Mouse (Mus musculus) stomach, embryonic 15.5 days (tissue): ENCODE results near the gene Xpr1. TPM values are rescaled to one million over a fixed set of nuclear protein-coding genes. Genes with fewer than 3 reads are reported as not detected.

Source experiments
- ATAC-seq: fragments of 200-750 bp; cut with Nextera tagmentation; 2 replicates; pipeline ENCODE4 v1.8.0; 2017; ENCODE audit warnings: low read depth, moderate number of reproducible peaks, moderate TSS enrichment; ENCODE audit not compliant: insufficient read depth, low FRiP score
- H3K27ac ChIP-seq: fragments of 300-500 bp; sonication (generic); 2 replicates; pipeline ENCODE4 v1.5.1; 2015; ENCODE audit warnings: mild to moderate bottlenecking, inconsistent platforms
- H3K27me3 ChIP-seq: fragments of 300-500 bp; sonication (generic); replicated peaks from 2 replicates; pipeline ENCODE4 v1.6.1; 2015; ENCODE audit warnings: inconsistent platforms
- H3K36me3 ChIP-seq: fragments of 300-500 bp; sonication (generic); 2 replicates; pipeline ENCODE4 v1.6.1; 2015; ENCODE audit warnings: inconsistent platforms
- H3K4me1 ChIP-seq: fragments of 300-500 bp; sonication (generic); 2 replicates; pipeline ENCODE4 v1.6.1; 2015; ENCODE audit warnings: inconsistent platforms
- H3K4me2 ChIP-seq: fragments of 300-500 bp; sonication (generic); 2 replicates; pipeline ENCODE4 v1.6.1; 2015; ENCODE audit warnings: mild to moderate bottlenecking, inconsistent platforms
- H3K4me3 ChIP-seq: fragments of 300-500 bp; sonication (generic); replicated peaks from 2 replicates; pipeline ENCODE4 v1.5.1; 2015; ENCODE audit warnings: inconsistent platforms
- H3K9ac ChIP-seq: fragments of 300-500 bp; sonication (generic); 2 replicates; pipeline ENCODE4 v1.6.1; 2015; ENCODE audit warnings: inconsistent platforms
- H3K9me3 ChIP-seq: fragments of 300-500 bp; sonication (generic); 2 replicates; pipeline ENCODE4 v1.6.1; 2016; ENCODE audit warnings: inconsistent platforms
- WGBS: fragments of 180-500 bp; shearing (Covaris S2); methylation state at CpG from one replicate; pipeline ENCODE4 v1.1.7; 2015; 5-methylcytosine and 5-hydroxymethylcytosine counted together
- polyA plus RNA-seq: library from polyadenylated mRNA; unstranded; fragments of >200 nt; fragmentation: Nextera tagmentation; extraction: Ambion mirVana; gene quantifications from 2 replicates; pipeline ENCODE4 v1.2.1, GENCODE M21; 2015

Xpr1 gene
- polyA plus RNA-seq, 1 experiment from 2014 or later, result 8.1 TPM

DNA sequence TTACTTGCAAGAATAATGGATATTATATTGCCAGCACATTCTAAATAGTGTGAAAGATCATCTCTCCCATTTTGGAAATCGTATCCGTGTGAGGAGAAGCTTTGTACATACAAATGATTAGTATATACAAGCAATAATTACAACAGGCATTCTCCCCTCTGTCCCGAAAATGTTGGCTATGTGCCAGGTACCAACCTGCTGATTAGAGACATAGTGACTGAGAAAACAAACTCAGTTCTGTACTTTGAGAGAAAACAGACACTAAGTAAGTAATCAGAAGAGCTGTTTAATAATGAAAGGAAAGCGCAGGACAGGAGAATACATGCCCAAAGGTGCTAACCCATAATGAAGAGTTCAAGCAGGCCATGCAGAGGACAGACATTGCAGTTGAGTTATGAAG is 64.1 kb downstream of the Xpr1 start:
- Histone ChIP-seq H3K27ac (no peak overlapping the region), H3K9me3 (no peaks in the 10 kb centered on the region), H3K4me1 (0 out of 2 replicates have a peak, but pooled peaks cover 4% of the 10 kb centered on the region), H3K4me3 (no peak overlapping the region), H3K4me2 (no peak overlapping the region), H3K36me3 (no peaks in the 10 kb centered on the region), H3K9ac (no peak overlapping the region), H3K27me3 (no peaks in the 10 kb centered on the region)
- WGBS, result 62% methylated on average over 4 of the region's 4 CpGs
- no peak for ATAC-seq

- Histone ChIP-seq H3K9ac (no peak overlapping the region), H3K27me3 (no peaks in the 10 kb centered on the region), H3K9me3 (no peaks in the 10 kb centered on the region), H3K36me3 (no peaks in the 10 kb centered on the region), H3K4me1 (0 out of 2 replicates have a peak, but pooled peaks cover 4% of the 10 kb centered on the region), H3K27ac (no peak overlapping the region), H3K4me3 (no peak overlapping the region), H3K4me2 (no peak overlapping the region)
- peak; percentile 87; the same call in 1 of the 2 replicates for ATAC-seq
- 74% methylated on average over 4 of the region's 4 CpGs for WGBS
These were observed 65.7 kb downstream of the Xpr1 start for GRCm38 (mm10) chr1:155351527-155351926.

DNA sequence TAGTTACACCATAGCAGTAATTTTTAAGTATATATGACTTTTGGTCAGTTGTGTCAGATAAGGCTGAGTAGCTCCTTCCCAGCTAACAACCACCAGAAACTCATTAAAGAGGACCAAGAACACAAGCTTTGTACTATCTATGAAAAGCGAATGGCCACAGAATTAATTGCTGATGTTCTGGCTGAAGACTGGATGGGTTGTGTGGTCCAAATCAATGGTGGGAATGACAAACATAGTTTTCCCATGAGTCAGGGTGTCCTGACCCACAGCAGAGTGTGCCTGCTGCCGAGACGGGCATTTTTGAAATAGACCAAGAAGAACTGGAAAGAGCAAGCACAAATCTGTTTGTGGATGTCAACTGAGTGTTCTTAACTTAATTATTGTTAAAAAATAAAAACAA is 68.7 kb downstream of the Xpr1 start:
- Histone ChIP-seq H3K36me3 (0 out of 2 replicates have a peak, but pooled peaks cover 3% of the 10 kb centered on the region), H3K9me3 (no peaks in the 10 kb centered on the region), H3K27me3 (no peaks in the 10 kb centered on the region), H3K4me2 (no peak overlapping the region), H3K4me3 (no peak overlapping the region), H3K4me1 (0 out of 2 replicates have a peak, but pooled peaks cover 4% of the 10 kb centered on the region), H3K9ac (no peak overlapping the region), H3K27ac (no peak overlapping the region)
- no peak for ATAC-seq
- 84% methylated on average over 3 of the region's 3 CpGs for WGBS

- Histone ChIP-seq H3K27ac (no peak overlapping the region), H3K4me2 (no peak overlapping the region), H3K9me3 (no peaks in the 10 kb centered on the region), H3K27me3 (no peaks in the 10 kb centered on the region), H3K9ac (no peak overlapping the region), H3K4me1 (0 out of 2 replicates have a peak, but pooled peaks cover 4% of the 10 kb centered on the region), H3K36me3 (0 out of 2 replicates have a peak, but pooled peaks cover 3% of the 10 kb centered on the region), H3K4me3 (no peak overlapping the region)
- WGBS, result 71% methylated on average over 4 of the region's 4 CpGs
- ATAC-seq, result no peak
These were observed 69.9 kb downstream of the Xpr1 start for GRCm38 (mm10) chr1:155347339-155347738.

- Histone ChIP-seq H3K9me3 (no peaks in the 10 kb centered on the region), H3K36me3 (0 out of 2 replicates have a peak, but pooled peaks cover 3% of the 10 kb centered on the region), H3K4me3 (no peak overlapping the region), H3K4me1 (no peaks in the 10 kb centered on the region), H3K27me3 (no peaks in the 10 kb centered on the region), H3K27ac (no peak overlapping the region), H3K9ac (no peak overlapping the region), H3K4me2 (no peak overlapping the region)
- 81% methylated on average over 2 of the region's 2 CpGs for WGBS
- ATAC-seq, result no peak
These were observed 73.2 kb downstream of the Xpr1 start for GRCm38 (mm10) chr1:155344019-155344418.

- H3K4me1 ChIP-seq, result no peaks in the 10 kb centered on the region
- H3K36me3 ChIP-seq, result 0 out of 2 replicates have a peak, but pooled peaks cover 3% of the 10 kb centered on the region
- no peaks in the 10 kb centered on the region for H3K27me3 ChIP-seq
- no peak overlapping the region for H3K27ac ChIP-seq
- H3K9me3 ChIP-seq, result no peaks in the 10 kb centered on the region
- H3K9ac ChIP-seq, result no peak overlapping the region
- whole genome bisulfite sequencing, result 76% methylated on average over 2 of the region's 2 CpGs
- H3K4me3 ChIP-seq, result no peak overlapping the region
- no peak for ATAC-seq
- H3K4me2 ChIP-seq, result no peak overlapping the region
These were observed 77.6 kb downstream of the Xpr1 start for GRCm38 (mm10) chr1:155339622-155340021.

GRCm38 (mm10) chr1:155337315-155337714 is 79.9 kb downstream of the Xpr1 start:
- Histone ChIP-seq H3K9ac (no peak overlapping the region), H3K27ac (no peak overlapping the region), H3K4me1 (no peaks in the 10 kb centered on the region), H3K4me2 (no peak overlapping the region), H3K27me3 (no peaks in the 10 kb centered on the region), H3K4me3 (no peak overlapping the region), H3K9me3 (no peaks in the 10 kb centered on the region), H3K36me3 (no peaks in the 10 kb centered on the region)
- ATAC-seq, result no peak; the same call in 1 of the 2 replicates
- WGBS, result 90% methylated on average over 4 of the region's 4 CpGs

- Histone ChIP-seq H3K4me2 (no peak overlapping the region), H3K36me3 (no peaks in the 10 kb centered on the region), H3K27me3 (no peaks in the 10 kb centered on the region), H3K27ac (no peak overlapping the region), H3K9ac (no peak overlapping the region), H3K4me3 (no peak overlapping the region), H3K4me1 (no peaks in the 10 kb centered on the region), H3K9me3 (no peaks in the 10 kb centered on the region)
- 64% methylated on average over 6 of the region's 6 CpGs for WGBS
- ATAC-seq, result no peak
These were observed 81.3 kb downstream of the Xpr1 start for GRCm38 (mm10) chr1:155335963-155336362.

DNA sequence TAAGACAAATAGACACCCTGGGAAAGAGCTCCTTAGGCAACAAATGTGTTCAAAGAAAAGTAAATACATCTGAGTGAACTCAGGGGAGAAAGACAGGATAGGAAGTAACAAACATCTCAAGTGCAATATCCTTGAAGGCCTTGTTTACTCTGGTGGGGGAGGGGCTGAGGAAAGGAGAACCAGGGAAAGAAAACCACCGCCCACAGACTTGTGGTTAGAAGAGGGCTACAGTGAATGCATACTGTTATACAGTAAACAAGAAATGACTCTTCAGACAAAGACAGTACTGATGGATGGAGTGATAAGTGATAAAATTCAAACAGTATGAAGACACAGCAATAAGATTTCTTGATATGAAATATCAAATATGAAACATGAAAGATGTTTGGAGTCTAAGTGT is 95.0 kb downstream of the Xpr1 start:
- Histone ChIP-seq H3K9me3 (no peaks in the 10 kb centered on the region), H3K4me2 (no peak overlapping the region), H3K27ac (no peak overlapping the region), H3K9ac (no peak overlapping the region), H3K36me3 (no peaks in the 10 kb centered on the region), H3K4me1 (no peaks in the 10 kb centered on the region), H3K4me3 (no peak overlapping the region), H3K27me3 (no peaks in the 10 kb centered on the region)
- WGBS, result 59% methylated on average over 1 of the region's 1 CpGs
- ATAC-seq, result no peak

DNA sequence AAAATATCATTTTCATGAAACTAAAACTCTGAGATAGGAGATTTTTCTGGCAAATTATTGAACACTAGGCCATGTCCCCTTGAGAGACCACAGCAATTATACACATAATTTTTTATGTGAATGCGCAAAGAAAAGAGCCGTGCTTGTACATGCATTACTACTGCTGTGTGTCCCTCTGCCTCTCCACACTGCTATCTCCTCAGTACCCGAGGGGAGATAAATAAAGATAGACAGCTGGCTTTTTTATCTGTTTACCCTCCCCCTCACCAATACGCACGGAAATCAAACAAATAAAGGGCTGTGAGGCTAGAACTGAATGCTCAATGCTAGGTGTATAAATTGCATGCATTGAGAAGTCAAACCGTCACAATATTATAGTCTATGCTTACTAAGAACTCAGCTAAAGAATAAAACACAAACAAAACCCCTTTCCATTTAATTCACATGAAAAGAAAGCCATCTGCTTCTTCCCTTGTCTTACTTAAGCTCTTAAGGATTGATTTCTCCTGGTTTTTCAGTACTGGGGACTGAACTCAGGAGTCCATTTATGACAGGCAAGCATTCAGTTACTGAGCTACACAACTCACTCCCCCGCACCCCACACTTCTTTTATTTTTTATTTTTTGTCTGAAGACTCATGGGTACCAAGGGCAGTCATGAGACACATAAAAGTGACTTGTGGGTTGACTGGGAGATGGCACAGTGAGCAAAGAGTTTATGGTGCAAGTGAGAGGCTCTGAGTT is 97.0 kb downstream of the Xpr1 start:
- H3K4me2 ChIP-seq, result no peak overlapping the region
- H3K4me1 ChIP-seq, result no peaks in the 10 kb centered on the region
- WGBS, result 57% methylated on average over 7 of the region's 7 CpGs
- no peak; the same call in 1 of the 2 replicates for ATAC-seq
- no peak overlapping the region for H3K4me3 ChIP-seq
- H3K36me3 ChIP-seq, result no peaks in the 10 kb centered on the region
- no peaks in the 10 kb centered on the region for H3K9me3 ChIP-seq
- no peaks in the 10 kb centered on the region for H3K27me3 ChIP-seq
- H3K9ac ChIP-seq, result no peak overlapping the region
- H3K27ac ChIP-seq, result no peak overlapping the region

- Histone ChIP-seq H3K9me3 (no peaks in the 10 kb centered on the region), H3K36me3 (no peaks in the 10 kb centered on the region), H3K27ac (no peak overlapping the region), H3K4me1 (no peaks in the 10 kb centered on the region), H3K9ac (no peak overlapping the region), H3K27me3 (no peaks in the 10 kb centered on the region), H3K4me2 (no peak overlapping the region), H3K4me3 (no peak overlapping the region)
- WGBS, result 69% methylated on average over 4 of the region's 4 CpGs
- ATAC-seq, result no peak; the same call in 1 of the 2 replicates
These were observed 97.7 kb downstream of the Xpr1 start for GRCm38 (mm10) chr1:155319513-155319912.

DNA sequence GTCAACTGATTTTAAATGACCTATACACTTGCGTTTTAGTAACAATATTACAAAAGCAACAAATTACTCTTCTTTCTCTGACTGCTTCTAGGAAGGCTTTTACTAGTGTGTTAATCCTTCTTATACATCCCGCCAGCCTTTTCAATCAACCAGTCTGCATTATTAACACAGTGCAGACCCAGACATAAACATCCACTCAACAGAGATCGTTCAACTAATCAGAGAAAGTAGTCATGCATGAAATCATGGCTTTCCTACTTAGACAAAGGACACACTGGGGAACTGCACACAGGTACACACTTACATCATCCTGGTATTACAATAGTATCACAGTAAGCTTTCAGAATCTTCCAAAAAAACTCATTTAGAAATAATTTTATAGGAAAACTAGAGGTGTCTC is 105.5 kb downstream of the Xpr1 start:
- H3K4me2 ChIP-seq, result no peak overlapping the region
- no peaks in the 10 kb centered on the region for H3K36me3 ChIP-seq
- H3K27ac ChIP-seq, result no peak overlapping the region
- 70% methylated on average over 3 of the region's 3 CpGs for WGBS
- no peaks in the 10 kb centered on the region for H3K27me3 ChIP-seq
- H3K4me3 ChIP-seq, result no peak overlapping the region
- ATAC-seq, result no peak
- no peaks in the 10 kb centered on the region for H3K4me1 ChIP-seq
- no peaks in the 10 kb centered on the region for H3K9me3 ChIP-seq
- H3K9ac ChIP-seq, result no peak overlapping the region
